Mouse (Mus musculus) inflammation-experienced regulatory T-cells (primary cell): ENCODE results near the gene Rbfox2. TPM values are rescaled to one million over a fixed set of nuclear protein-coding genes. Genes with fewer than 3 reads are reported as not detected.

Experiments
- polyA plus RNA-seq, 2 experiments: library from polyadenylated mRNA; unstranded; fragments of 100-300 nt; shearing (Covaris generic); gene quantifications; one replicate each; pipeline ENCODE4 v1.2.1; 2017

Gene Rbfox2
- polyA plus RNA-seq, result 1 to 10 TPM in 1 of 2 experiments, under 1 TPM in 1; 0.35 to 3.7 TPM

DNA sequence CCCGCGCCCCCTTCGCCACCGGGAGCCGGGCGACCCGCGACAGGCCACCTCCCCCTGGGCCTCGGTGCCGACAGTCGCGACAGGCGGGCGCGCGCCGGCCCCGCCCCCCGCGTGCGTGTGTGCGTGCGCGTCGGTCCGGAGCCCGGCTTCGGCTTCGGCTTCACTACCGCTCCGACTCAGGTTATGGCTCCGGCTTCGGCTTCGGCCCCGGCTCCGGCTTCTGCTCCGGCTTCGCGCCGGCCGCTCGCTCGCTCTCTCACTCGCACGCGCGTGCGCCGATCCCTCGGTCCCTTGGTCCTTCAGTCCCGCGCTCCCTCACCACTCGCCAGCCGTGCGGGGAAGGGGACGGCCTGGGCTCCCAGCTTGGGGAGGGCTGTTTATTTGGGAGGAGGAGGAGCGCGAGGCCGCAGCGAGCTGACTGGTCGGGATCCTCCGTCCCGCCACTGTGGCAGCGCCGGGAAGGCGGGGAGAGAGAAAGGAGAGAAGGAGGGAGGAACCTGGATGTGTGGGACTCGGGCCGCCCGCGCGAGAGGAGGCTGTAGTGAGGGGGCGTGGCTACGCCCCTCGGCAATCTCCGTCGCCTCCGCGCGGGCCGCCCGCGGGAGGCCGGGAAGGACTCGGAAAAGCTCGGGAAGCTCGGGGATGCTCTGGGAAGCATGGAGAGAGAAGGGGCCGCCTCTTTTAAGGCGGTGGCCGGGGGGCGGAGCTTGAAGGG is at the start of gene Rbfox2:
TSS of gene Rbfox2 (minus strand) at position 458 of the 715 bp plus-strand sequence.

DNA sequence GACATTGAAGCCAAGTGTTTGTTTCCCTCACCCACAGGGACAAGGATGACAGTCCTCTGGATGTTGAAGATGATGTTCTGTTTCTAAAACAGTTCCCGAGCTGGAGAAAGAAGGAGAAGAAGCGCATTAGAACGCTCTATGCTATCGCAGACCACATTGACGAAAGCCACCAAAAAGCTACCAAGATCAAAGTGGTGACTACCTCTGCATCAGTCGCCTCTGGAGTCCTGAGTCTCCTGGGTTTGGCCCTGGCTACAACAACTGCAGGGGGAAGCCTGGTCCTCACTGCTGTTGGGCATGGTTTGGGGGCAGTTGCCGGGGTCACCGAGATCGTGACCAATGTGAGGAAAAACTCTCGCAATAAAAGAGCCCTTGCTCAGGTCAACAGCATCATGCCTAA is 256.2 kb downstream of the Rbfox2 start, which contains the start of gene Mb:
TSS of gene Mb (minus strand) at position 101 of the 400 bp plus-strand sequence.

DNA sequence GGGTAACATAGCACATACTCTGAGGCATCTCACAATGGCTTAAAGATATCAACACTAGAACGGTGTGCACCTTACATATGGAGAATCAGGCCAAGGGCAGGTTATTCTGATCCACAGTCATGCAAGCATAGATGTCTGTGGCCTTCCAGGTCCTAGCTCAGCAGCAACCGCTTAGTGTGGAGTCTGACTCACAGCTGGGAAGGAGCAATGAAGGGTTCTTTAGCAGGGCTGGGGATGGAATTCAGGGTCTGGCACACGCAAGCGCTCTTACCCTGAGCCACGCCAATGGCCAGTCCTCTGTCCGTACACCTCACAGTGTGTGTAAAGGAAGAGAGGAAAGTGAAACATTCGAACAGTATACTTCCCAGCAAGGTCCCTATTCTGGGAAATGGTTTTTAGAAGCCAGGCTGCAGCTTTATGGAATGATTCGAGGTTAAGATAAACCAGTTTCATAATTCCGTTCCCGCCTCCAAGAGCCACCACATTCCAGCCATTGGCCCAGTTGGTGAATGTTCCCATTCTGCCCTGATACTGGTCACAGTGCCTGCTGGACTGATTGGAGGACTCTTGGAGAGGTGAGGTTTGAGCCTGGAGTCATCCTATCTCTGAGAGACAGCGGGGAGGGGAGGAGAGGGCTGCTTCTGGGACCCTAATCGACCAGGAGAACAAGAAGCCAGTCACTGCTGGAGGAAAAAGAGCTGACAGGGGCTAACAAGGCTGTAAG is 262.0 kb downstream of the Rbfox2 start, which contains the start of gene Apol6:
TSS of gene Apol6 (plus strand) at position 133 of the 724 bp plus-strand sequence.

Other genes starting within 250 kb of the Rbfox2 start
- under 1 TPM in 1 of 2 experiments, not detected in 1; 0.34 TPM for gene Apol7a, start 92.1 kb upstream of the Rbfox2 start, polyA plus RNA-seq
- 10 to 100 TPM in 1 of 2 experiments, 1 to 10 TPM in 1; 8.1 to 16.1 TPM for gene Apol9a, start 104.1 kb upstream of the Rbfox2 start, polyA plus RNA-seq
- 1 to 10 TPM in 1 of 2 experiments, under 1 TPM in 1; 0.24 to 2.2 TPM for gene Apol7b, start 140.5 kb upstream of the Rbfox2 start, polyA plus RNA-seq
- gene Apol10a, start 170.0 kb upstream of the Rbfox2 start, polyA plus RNA-seq, result under 1 TPM; 0.35 to 0.67 TPM
- gene Apol11a, start 201.3 kb upstream of the Rbfox2 start, polyA plus RNA-seq, result not detected
- under 1 TPM; 0.17 to 0.43 TPM for gene Apol7c, start 226.3 kb upstream of the Rbfox2 start, polyA plus RNA-seq